Mouse (Mus musculus) spleen, adult 2 months (tissue): ENCODE results near the gene Kcna7. TPM values are rescaled to one million over a fixed set of nuclear protein-coding genes. Genes with fewer than 3 reads are reported as not detected.

Source experiments
- DNase-seq, 2 experiments: peaks; one replicate each; pipeline versions ENCODE4 v3.0.0 to v3.0.0-alpha.2; 2012 to 2021; ENCODE audit warnings: low spot score in 2 of 2, low read depth in 1 of 2
- H3K27ac ChIP-seq: fragments of 200-500 bp; 2 replicates; pipeline ENCODE4 v1.5.1; 2012; ENCODE audit warnings: low read length, inconsistent platforms; ENCODE audit not compliant: insufficient read depth
- H3K27me3 ChIP-seq: fragments of 200-500 bp; 2 replicates; pipeline ENCODE4 v1.6.1; 2012; ENCODE audit warnings: mild to moderate bottlenecking, moderate library complexity, low read length, inconsistent platforms; ENCODE audit not compliant: control insufficient read depth, insufficient read depth
- H3K36me3 ChIP-seq: fragments of 200-500 bp; 2 replicates; pipeline ENCODE4 v1.6.1; 2012; ENCODE audit warnings: mild to moderate bottlenecking, low read length, inconsistent platforms; ENCODE audit not compliant: control insufficient read depth, insufficient read depth
- H3K4me1 ChIP-seq: fragments of 200-500 bp; 2 replicates; pipeline ENCODE4 v1.6.1; 2011; ENCODE audit warnings: inconsistent platforms; ENCODE audit not compliant: control insufficient read depth, insufficient read depth, insufficient read length
- H3K4me3 ChIP-seq: fragments of 200-500 bp; 2 replicates; pipeline ENCODE4 v1.5.1; 2011; ENCODE audit warnings: mild to moderate bottlenecking, inconsistent platforms; ENCODE audit not compliant: insufficient read depth, insufficient read length; ENCODE audit errors: extremely low read depth
- CTCF ChIP-seq: fragments of 200-500 bp; IDR thresholded peaks from 2 replicates; pipeline ENCODE4 v1.5.1; 2011; ENCODE audit warnings: mild to moderate bottlenecking, inconsistent platforms; ENCODE audit not compliant: insufficient read depth, insufficient read length, insufficient replicate concordance; ENCODE audit errors: extremely low read depth
- POLR2A ChIP-seq: fragments of 200-500 bp; IDR thresholded peaks from 2 replicates; pipeline ENCODE4 v1.6.1; 2011; ENCODE audit warnings: low read depth, low read length, inconsistent platforms
- WGBS: fragments of 180-500 bp; shearing (Covaris S2); methylation state at CpG from one replicate; pipeline ENCODE4 v1.1.7; 2018; 5-methylcytosine and 5-hydroxymethylcytosine counted together
- polyA plus RNA-seq: library from polyadenylated mRNA; depleted of rRNA; stranded (reverse); fragments of >200 nt; gene quantifications from 2 replicates; pipeline ENCODE4 v1.2.3, GENCODE M21; 2012; rRNA removed

The Kcna7 gene
- polyA plus RNA-seq, 1 experiment, result 0.04 TPM

DNA sequence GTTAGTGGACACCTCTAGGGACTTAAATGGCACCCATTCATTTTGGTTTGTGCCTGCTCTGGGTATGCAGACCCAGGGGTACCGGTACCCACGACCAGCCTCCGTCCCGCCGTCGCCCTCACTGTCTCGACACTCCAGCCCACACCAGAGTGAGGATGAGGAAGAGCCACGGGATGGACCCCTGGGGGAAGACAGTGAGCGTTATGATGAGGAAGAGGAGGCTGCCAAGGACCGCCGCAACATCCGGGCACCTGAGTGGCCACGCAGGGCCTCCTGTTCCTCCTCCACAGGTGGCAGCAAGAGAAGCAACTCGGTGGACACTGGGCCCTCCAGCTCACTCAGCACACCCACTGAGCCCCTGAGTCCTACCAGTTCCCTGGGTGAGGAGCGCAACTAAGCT is 49.5 kb downstream of the Kcna7 start:
- Histone ChIP-seq H3K27ac (no peak overlapping the region), H3K36me3 (peaks cover 15% of the 10 kb centered on the region), H3K4me3 (no peak overlapping the region), H3K27me3 (no peaks in the 10 kb centered on the region), H3K4me1 (peaks cover 6% of the 10 kb centered on the region; the same call in 1 of the 2 replicates)
- 96% methylated on average over 15 of the region's 15 CpGs for WGBS
- no peak for TF ChIP-seq CTCF
- TF ChIP-seq POLR2A, result no peak
- DNase-seq, result no peak

DNA sequence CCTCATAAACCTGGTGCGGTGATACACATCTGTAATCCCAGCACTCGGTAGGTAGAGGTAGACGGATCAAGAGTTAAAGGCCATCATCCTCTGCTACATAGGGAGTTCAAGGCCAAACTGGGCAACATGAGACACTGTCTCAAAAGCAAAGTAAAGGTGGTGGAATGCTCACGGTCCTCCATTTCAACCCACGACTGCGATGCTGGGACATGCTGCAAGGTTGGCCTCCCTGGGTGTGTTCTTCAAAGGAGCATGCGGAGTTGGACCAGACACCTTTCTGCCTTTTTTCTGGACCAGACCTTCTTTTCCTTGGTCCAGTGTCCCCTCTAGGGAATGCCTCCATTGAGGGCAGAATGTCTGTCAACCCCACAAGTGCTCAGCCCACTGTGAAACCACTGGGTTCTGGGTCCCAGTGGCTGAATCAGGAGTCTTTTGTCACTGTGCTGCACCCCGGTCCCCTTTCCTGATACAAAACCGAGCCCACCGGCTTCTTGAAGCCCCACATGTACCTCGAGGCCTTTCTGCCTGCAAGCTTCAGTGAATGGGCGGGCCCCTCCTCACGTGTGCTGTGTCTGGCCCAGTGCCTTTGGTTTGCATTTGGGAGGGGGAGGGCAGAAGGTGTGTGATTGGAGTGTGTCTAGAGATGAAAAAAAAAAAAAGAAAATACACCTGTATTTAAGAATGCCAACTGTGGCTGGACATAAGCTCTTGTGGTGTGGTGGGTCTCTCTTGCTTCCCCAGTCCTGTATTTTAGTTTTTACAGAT is 50.7 kb downstream of the Kcna7 start:
- no peak overlapping the region for H3K4me3 ChIP-seq
- H3K36me3 ChIP-seq, result peaks cover 15% of the 10 kb centered on the region
- no peak for TF ChIP-seq POLR2A
- TF ChIP-seq CTCF, result no peak
- WGBS, result 85% methylated on average over 13 of the region's 13 CpGs
- H3K27me3 ChIP-seq, result no peaks in the 10 kb centered on the region
- peaks cover 6% of the 10 kb centered on the region; the same call in 1 of the 2 replicates for H3K4me1 ChIP-seq
- H3K27ac ChIP-seq, result no peak overlapping the region
- no peak for DNase-seq

DNA sequence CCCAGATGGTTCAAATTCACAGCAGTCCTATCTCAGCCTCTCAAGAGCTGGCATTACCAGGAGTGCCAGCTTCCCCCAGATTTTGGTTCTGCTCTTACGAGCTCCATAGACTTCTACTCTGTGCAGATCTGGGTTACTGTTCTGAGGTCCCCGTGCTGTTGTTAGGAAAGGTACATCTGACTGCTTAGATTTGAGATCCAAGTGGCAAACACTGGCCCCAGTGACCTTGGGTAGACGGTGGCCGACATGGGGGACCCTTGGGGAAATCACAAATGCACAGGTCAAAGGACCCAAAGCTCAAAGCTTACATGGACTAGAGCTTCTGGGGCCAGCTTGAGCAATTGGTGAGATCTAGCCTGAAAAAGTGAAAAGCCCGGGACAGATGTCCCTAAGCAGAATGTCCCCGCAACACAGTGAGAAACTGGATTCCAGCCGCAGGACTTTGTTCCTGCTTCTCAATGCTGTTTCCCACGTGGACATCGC is 51.3 kb downstream of the Kcna7 start:
- no peak for DNase-seq
- Histone ChIP-seq H3K27me3 (no peaks in the 10 kb centered on the region), H3K36me3 (peaks cover 17% of the 10 kb centered on the region), H3K27ac (peak overlapping the region; percentile 4), H3K4me1 (peaks cover 6% of the 10 kb centered on the region; the same call in 1 of the 2 replicates), H3K4me3 (no peak overlapping the region)
- TF ChIP-seq CTCF, result no peak
- TF ChIP-seq POLR2A, result no peak
- 64% methylated on average over 9 of the region's 9 CpGs for WGBS

DNA sequence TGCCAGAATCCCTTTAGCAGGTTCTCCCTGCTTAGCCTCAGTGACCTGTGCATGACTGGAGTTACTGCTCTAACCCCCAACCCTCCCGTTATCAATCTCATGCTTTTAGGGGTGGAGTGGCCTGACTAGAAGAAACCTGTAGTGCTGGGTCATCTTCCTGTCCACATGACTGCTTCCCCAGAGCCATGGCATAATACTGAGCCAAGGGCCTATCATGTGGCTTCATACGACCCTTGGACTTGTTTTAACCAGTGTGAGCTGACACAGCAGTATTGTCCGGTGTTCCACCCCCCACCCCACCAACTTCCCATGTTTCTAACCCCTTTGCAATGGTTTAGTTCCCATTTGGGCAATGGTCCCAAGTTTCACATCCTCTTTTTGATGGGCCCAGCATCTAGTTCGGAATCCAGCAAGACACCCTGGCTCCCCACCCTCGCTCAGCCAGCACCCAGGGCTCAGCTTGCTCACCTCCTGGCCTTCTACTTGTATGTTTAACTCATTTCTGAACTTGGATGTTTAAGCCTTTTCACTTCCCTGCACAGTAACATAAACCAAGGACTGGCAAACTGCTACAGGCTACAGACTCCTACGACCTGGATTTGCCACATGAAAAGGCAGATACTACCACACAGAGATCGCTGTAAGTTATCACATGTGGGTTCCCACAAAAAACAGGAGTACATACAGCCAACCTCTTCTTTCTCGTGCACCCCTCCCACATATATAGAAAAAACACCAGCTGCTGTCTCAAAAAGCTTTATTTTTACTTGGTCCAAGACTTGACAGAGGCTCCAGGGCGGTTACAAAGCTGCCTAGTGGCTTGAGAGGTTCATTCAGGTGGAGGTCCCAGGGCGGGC is 52.0 kb downstream of the Kcna7 start:
- H3K4me1 ChIP-seq, result peaks cover 6% of the 10 kb centered on the region; the same call in 1 of the 2 replicates
- H3K27ac ChIP-seq, result peak overlapping the region; percentile 31
- no peaks in the 10 kb centered on the region for H3K27me3 ChIP-seq
- peaks cover 20% of the 10 kb centered on the region for H3K36me3 ChIP-seq
- no peak for TF ChIP-seq CTCF
- no peak for TF ChIP-seq POLR2A
- 41% methylated on average over 10 of the region's 10 CpGs for WGBS
- peak; percentile 38 to 52 for DNase-seq
- peak overlapping the region; percentile 18; the same call in 1 of the 2 replicates for H3K4me3 ChIP-seq

DNA sequence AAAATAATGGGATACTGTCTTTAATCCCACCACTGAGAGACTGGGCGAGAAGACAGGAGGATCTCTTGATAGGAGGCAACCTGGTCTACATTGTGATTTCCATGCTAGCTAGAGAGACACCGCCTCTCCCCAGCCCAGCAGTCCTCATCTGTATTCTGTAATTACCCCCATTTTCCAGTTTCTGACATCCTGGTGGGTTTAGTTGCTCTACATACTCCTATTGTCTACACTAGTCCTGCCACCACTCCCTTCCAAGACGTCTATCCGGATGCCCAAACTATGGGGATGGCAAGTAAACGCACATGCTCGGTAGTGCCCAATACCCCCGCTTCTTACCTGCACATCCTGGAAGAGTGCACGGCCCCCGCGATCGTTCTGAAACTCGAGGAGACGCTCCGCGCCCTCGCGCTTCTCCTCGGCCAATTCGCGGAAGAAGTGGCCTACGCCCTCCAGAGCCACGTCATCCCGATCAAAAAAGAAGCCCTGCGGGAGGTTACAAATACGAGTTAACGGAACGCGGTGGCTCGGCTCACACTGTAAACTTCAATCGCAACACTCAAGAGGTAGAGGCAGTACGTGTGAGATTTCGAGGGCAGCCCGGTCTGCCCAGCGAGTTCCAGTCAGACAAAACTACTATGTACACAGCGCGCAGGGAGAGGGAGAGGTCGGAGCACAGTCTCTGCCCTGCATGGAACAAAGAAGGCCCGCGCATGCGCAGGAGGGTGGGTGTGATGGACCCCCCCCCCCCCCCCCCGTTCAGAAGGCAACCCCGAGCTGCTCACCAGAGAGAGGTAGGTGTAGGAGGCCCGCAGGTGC is 53.5 kb downstream of the Kcna7 start:
- Histone ChIP-seq H3K27ac (peak overlapping the region; percentile 87), H3K4me1 (peaks cover 6% of the 10 kb centered on the region; the same call in 1 of the 2 replicates), H3K36me3 (peaks cover 28% of the 10 kb centered on the region), H3K27me3 (no peaks in the 10 kb centered on the region), H3K4me3 (peak overlapping the region; percentile 84)
- DNase-seq, result peak; percentile 52 to 78
- TF ChIP-seq CTCF (no peak), POLR2A (peak; percentile 19; the same call in 1 of the 2 replicates)
- 1% methylated on average over 43 of the region's 43 CpGs for WGBS

Other genes with a start within 250 kb of the Kcna7 start
- 0.05 and 0.06 TPM in 2 replicates for gene Slc17a7, start 241.7 kb upstream of the Kcna7 start, polyA plus RNA-seq
- not detected in 2 replicates for gene Gfy, start 226.1 kb upstream of the Kcna7 start, polyA plus RNA-seq
- not detected in 2 replicates for gene Pth2, start 224.7 kb upstream of the Kcna7 start, polyA plus RNA-seq
- 0.16 and 0.20 TPM in 2 replicates for gene Ccdc155, start 200.8 kb upstream of the Kcna7 start, polyA plus RNA-seq
- 2.1 and 2.8 TPM in 2 replicates for gene Dkkl1, start 193.5 kb upstream of the Kcna7 start, polyA plus RNA-seq
- gene Tead2, start 189.9 kb upstream of the Kcna7 start, polyA plus RNA-seq, result 10.6 and 12.1 TPM in 2 replicates
- 1,116 and 1,582 TPM in 2 replicates for gene Cd37, start 166.5 kb upstream of the Kcna7 start, polyA plus RNA-seq
- gene Slc6a16, start 164.6 kb upstream of the Kcna7 start, polyA plus RNA-seq, result not detected in 2 replicates
- 0.27 and 0.43 TPM in 2 replicates for gene Slc6a21, start 128.1 kb upstream of the Kcna7 start, polyA plus RNA-seq
- gene Trpm4, start 71.9 kb upstream of the Kcna7 start, polyA plus RNA-seq, result 7.9 and 10.0 TPM in 2 replicates
- 0.04 and 0.09 TPM in 2 replicates for gene Hrc, start 70.4 kb upstream of the Kcna7 start, polyA plus RNA-seq
- 0.22 and 0.27 TPM in 2 replicates for gene Ppfia3, start 38.6 kb upstream of the Kcna7 start, polyA plus RNA-seq
- 0.90 and 2.1 TPM in 2 replicates for gene Lin7b, start 35.1 kb upstream of the Kcna7 start, polyA plus RNA-seq
- gene Snrnp70, start 9.9 kb upstream of the Kcna7 start, polyA plus RNA-seq, result 273 and 277 TPM in 2 replicates
- gene Ntf5, start 8.0 kb downstream of the Kcna7 start, polyA plus RNA-seq, result 0.12 and 0.33 TPM in 2 replicates
- not detected in 2 replicates for gene Lhb, start 15.2 kb downstream of the Kcna7 start, polyA plus RNA-seq
- gene Gys1, start 29.2 kb downstream of the Kcna7 start, polyA plus RNA-seq, result 12.4 and 14.4 TPM in 2 replicates
- gene Ruvbl2, start 32.4 kb downstream of the Kcna7 start, polyA plus RNA-seq, result 55.3 and 56.0 TPM in 2 replicates
- gene Ftl1, start 54.2 kb downstream of the Kcna7 start, polyA plus RNA-seq, result 2,804 and 3,579 TPM in 2 replicates
- gene Bax, start 61.2 kb downstream of the Kcna7 start, polyA plus RNA-seq, result 129 and 163 TPM in 2 replicates
- 0.04 and 0.49 TPM in 2 replicates for gene Tulp2, start 76.2 kb downstream of the Kcna7 start, polyA plus RNA-seq
- 0.13 TPM in 1 of 2 replicates, not detected in the other for gene Gm45808, start 81.2 kb downstream of the Kcna7 start, polyA plus RNA-seq
- 1.5 and 1.6 TPM in 2 replicates for gene Dhdh, start 83.2 kb downstream of the Kcna7 start, polyA plus RNA-seq
- gene Nucb1, start 104.8 kb downstream of the Kcna7 start, polyA plus RNA-seq, result 171 and 188 TPM in 2 replicates
- 99.5 and 119 TPM in 2 replicates for gene Ppp1r15a, start 120.6 kb downstream of the Kcna7 start, polyA plus RNA-seq
- gene Plekha4, start 120.7 kb downstream of the Kcna7 start, polyA plus RNA-seq, result 6.5 and 7.2 TPM in 2 replicates
- 1.7 TPM in 2 replicates for gene Hsd17b14, start 149.2 kb downstream of the Kcna7 start, polyA plus RNA-seq
- gene Bcat2, start 164.5 kb downstream of the Kcna7 start, polyA plus RNA-seq, result 50.8 and 55.6 TPM in 2 replicates
- 0.90 and 2.8 TPM in 2 replicates for gene Fgf21, start 209.8 kb downstream of the Kcna7 start, polyA plus RNA-seq
- gene Fut1, start 211.6 kb downstream of the Kcna7 start, polyA plus RNA-seq, result 0.71 and 1.1 TPM in 2 replicates
- gene Izumo1, start 216.2 kb downstream of the Kcna7 start, polyA plus RNA-seq, result 0.46 and 0.63 TPM in 2 replicates
- gene Rasip1, start 221.8 kb downstream of the Kcna7 start, polyA plus RNA-seq, result 18.8 and 20.1 TPM in 2 replicates
- 2.5 and 2.7 TPM in 2 replicates for gene Mamstr, start 234.3 kb downstream of the Kcna7 start, polyA plus RNA-seq